19 mouse cellular contexts compared by ENCODE assay signal in the genomic region with DNA sequence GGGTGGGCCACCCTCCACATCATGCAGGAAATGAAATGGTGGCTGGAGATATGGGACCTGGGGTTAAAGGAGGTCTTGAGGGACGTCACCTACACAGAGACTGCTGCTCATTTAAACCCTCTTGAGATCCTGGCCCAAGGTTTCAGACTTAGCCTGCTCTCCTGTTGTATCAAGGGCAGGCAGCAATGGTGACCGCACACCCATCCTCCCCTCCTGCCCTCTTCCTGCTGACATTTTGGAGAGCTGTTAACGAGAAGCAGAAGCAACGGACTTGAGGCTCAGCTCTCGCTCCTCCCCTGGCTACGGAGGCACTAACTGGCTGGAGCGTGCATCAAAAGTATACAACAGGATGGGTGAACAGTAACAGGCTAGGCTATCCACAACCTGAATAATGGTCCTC. TPM values are rescaled to one million over a fixed set of nuclear protein-coding genes. Genes with fewer than 3 reads are reported as not detected.
A peak's percentile ranks its signal among the peaks of the same experiment; 100 is the strongest.
DNase-seq lines count a peak whose midpoint lies in the region; ATAC-seq lines count a peak whose summit lies in the region.
"Had no signal": no experiment of that assay in that cellular context is flagged by ENCODE, and none has a peak within 500 bp of the region (broad histone marks: within the 10 kb centered on the region; RNA-seq: fewer than 3 reads in every experiment).

No protein-coding gene starts in this region.

- peak overlapping the region; percentile 41 for H3K27ac ChIP-seq in heart, embryonic 13.5 days (replicated peaks)
- no peak overlapping the region for H3K27ac ChIP-seq in limb, embryonic 13.5 days
- H3K27ac ChIP-seq: hindbrain, embryonic 13.5 days; midbrain, embryonic 15.5 days had no signal

- 20% methylated on average over 7 of the region's 7 CpGs for WGBS in heart, embryonic 13.5 days
- WGBS in limb, embryonic 13.5 days = 38% methylated on average over 7 of the region's 7 CpGs

- intact Hi-C loops in heart, postnatal 14 days (cut with DNase I) = no loop called here

- H3K4me1 ChIP-seq in heart, embryonic 13.5 days = peaks cover 62% of the 10 kb centered on the region
- peaks cover 57% of the 10 kb centered on the region for H3K4me1 ChIP-seq in limb, embryonic 13.5 days

- no peak for ATAC-seq in heart, embryonic 13.5 days (ENCODE audit: extremely low read depth, insufficient number of reproducible peaks, low FRiP score, low TSS enrichment)
- ATAC-seq in CD4-positive, CD25-positive, alpha-beta regulatory T cell, adult 4 months = peak; percentile 15
- ATAC-seq in common myeloid progenitor, adult 5-6 weeks (replicated peaks; ENCODE audit: low read depth, poor library complexity, severe bottlenecking) = peak; percentile 51
- ATAC-seq in limb, embryonic 13.5 days (ENCODE audit: low FRiP score, low read depth) = no peak
- ATAC-seq: midbrain, embryonic 15.5 days; Patski had no signal

- no peak for DNase-seq in heart, postnatal 14 days
- no peak for DNase-seq in layer of hippocampus, postnatal 10 days (ENCODE audit: low spot score in 2 of 2)
- no peak for DNase-seq in urinary bladder, postnatal 36 days (ENCODE audit: low spot score in 2 of 2)
- DNase-seq in right cerebral cortex, adult 18-20 months = no peak
- DNase-seq: adrenal gland, adult 8-10 months; cerebellum, postnatal 10 days; kidney, adult 2 months; layer of hippocampus, adult 9-11 months; left cerebral cortex, postnatal 4 days; lung, postnatal 14 days; retina, postnatal 1 day; spleen, adult 18-20 months had no signal

- H3K4me3 ChIP-seq in heart, embryonic 13.5 days = no peak overlapping the region
- no peak overlapping the region for H3K4me3 ChIP-seq in limb, embryonic 13.5 days
- H3K4me3 ChIP-seq: hindbrain, embryonic 13.5 days; midbrain, embryonic 15.5 days had no signal

- H3K36me3 ChIP-seq in heart, embryonic 13.5 days = 0 out of 2 replicates have a peak, but pooled peaks cover 8% of the 10 kb centered on the region
- H3K36me3 ChIP-seq in limb, embryonic 13.5 days = peaks cover 4% of the 10 kb centered on the region; the same call in 1 of the 2 replicates
- H3K36me3 ChIP-seq: hindbrain, embryonic 13.5 days; midbrain, embryonic 15.5 days had no signal

- peaks cover 8% of the 10 kb centered on the region; the same call in 1 of the 2 replicates for H3K9me3 ChIP-seq in heart, embryonic 13.5 days
- H3K9me3 ChIP-seq in limb, embryonic 13.5 days = peaks cover 7% of the 10 kb centered on the region

- H3K9ac ChIP-seq in heart, embryonic 13.5 days = no peak overlapping the region
- 0 out of 2 replicates have a peak overlapping the region, but pooled peaks have one; percentile 26 for H3K9ac ChIP-seq in limb, embryonic 13.5 days
- H3K9ac ChIP-seq: hindbrain, embryonic 13.5 days; midbrain, embryonic 15.5 days had no signal

- H3K4me2 ChIP-seq in heart, embryonic 13.5 days = peak overlapping the region; percentile 95
- H3K4me2 ChIP-seq in limb, embryonic 13.5 days (replicated peaks) = no peak overlapping the region
- H3K4me2 ChIP-seq: hindbrain, embryonic 13.5 days; midbrain, embryonic 15.5 days had no signal

- H3K27me3 ChIP-seq in heart, embryonic 13.5 days (replicated peaks) = peaks cover 1% of the 10 kb centered on the region; the same call in 1 of the 2 replicates
- H3K27me3 ChIP-seq in limb, embryonic 13.5 days = no peaks in the 10 kb centered on the region
- H3K27me3 ChIP-seq: hindbrain, embryonic 13.5 days; midbrain, embryonic 15.5 days; Patski had no signal

RNA-seq across cellular contexts. Expression of gene St6galnac3, which starts 7.2 kb away (rescaled TPM):
- polyA plus RNA-seq in heart, embryonic 13.5 days (2015; fragmentation: Nextera tagmentation; extraction: Ambion mirVana) = 21.7 and 24.8 TPM in 2 replicates
- total RNA-seq in heart, postnatal 14 days (2021) = 10 to 100 TPM in 1 of 2 experiments, 1 to 10 TPM in 1; 9.9 to 12.6 TPM
- 10 to 100 TPM; 44.8 to 46.3 TPM for polyA plus RNA-seq in CD4-positive, CD25-positive, alpha-beta regulatory T cell, adult 4 months (2017; shearing (Covaris generic))
- 2.7 and 14.1 TPM in 2 replicates for total RNA-seq in common myeloid progenitor, adult 5-6 weeks (2017)
- 53.7 and 54.6 TPM in 2 replicates for polyA plus RNA-seq in limb, embryonic 13.5 days (2015; fragmentation: Nextera tagmentation; extraction: Ambion mirVana)
- 10 to 100 TPM; 22.3 to 24.9 TPM for total RNA-seq in layer of hippocampus, postnatal 10 days (2021)

Comparison
In these comparisons a context has a peak if more than half of its experiments do, and no peak if none do; other contexts are left out.
1. ATAC-seq: peak in CD4-positive, CD25-positive, alpha-beta regulatory T cell, adult 4 months (single experiment) and common myeloid progenitor, adult 5-6 weeks (single experiment); none in heart, embryonic 13.5 days (single experiment) and limb, embryonic 13.5 days (single experiment).